Comparison of ENCODE assay signal across 8 mouse cellular contexts in genomic region chr4:45526846-45527561, GRCm38 (mm10). TPM values are rescaled to one million over a fixed set of nuclear protein-coding genes. Genes with fewer than 3 reads are reported as not detected.
DNase-seq lines count a peak whose midpoint lies in the region; ATAC-seq and TF ChIP-seq lines count a peak whose summit lies in the region.

No protein-coding gene starts in this region.

- peaks cover 28% of the 10 kb centered on the region for H3K36me3 ChIP-seq in megakaryocyte, embryonic 14.5 days (replicated peaks; ENCODE audit: low read length)
- H3K36me3 ChIP-seq in forebrain, postnatal 0 days (ENCODE audit: insufficient read depth) = no peaks in the 10 kb centered on the region
- peaks cover 31% of the 10 kb centered on the region for H3K36me3 ChIP-seq in liver, embryonic 13.5 days
- 0 out of 2 replicates have a peak, but pooled peaks cover 5% of the 10 kb centered on the region for H3K36me3 ChIP-seq in stomach, embryonic 16.5 days (ENCODE audit: control insufficient read depth, insufficient read depth, low read length)

- no peak for ATAC-seq in megakaryocyte, adult 5-6 weeks (ENCODE audit: poor library complexity, severe bottlenecking)
- ATAC-seq in forebrain, postnatal 0 days = no peak
- ATAC-seq in liver, embryonic 13.5 days (ENCODE audit: low read depth) = no peak
- no peak for ATAC-seq in stomach, embryonic 16.5 days (ENCODE audit: insufficient read depth, low FRiP score)

- peak overlapping the region; percentile 18; the same call in 1 of the 2 replicates for H3K9ac ChIP-seq in forebrain, postnatal 0 days
- peak overlapping the region; percentile 97 for H3K9ac ChIP-seq in liver, embryonic 13.5 days
- H3K9ac ChIP-seq in stomach, embryonic 16.5 days (ENCODE audit: low read length) = no peak overlapping the region

- 62% methylated on average over 2 of the region's 2 CpGs for WGBS in forebrain, postnatal 0 days
- 84% methylated on average over 2 of the region's 2 CpGs for whole genome bisulfite sequencing in liver, embryonic 13.5 days (ENCODE audit: insufficient replicate concordance)
- 76% methylated on average over 2 of the region's 2 CpGs for WGBS in stomach, embryonic 16.5 days

- DNase-seq in forebrain, postnatal 0 days = no peak
- no peak for DNase-seq in liver, embryonic 13.5 days
- DNase-seq in cerebellum, adult 11-12 months = no peak
- no peak for DNase-seq in testis, postnatal 10 days (ENCODE audit: low spot score)
- no peak for DNase-seq in yolk sac, embryonic 10.5 days (ENCODE audit: low spot score)

- H3K4me2 ChIP-seq in forebrain, postnatal 0 days (ENCODE audit: low read depth) = peak overlapping the region; percentile 90
- H3K4me2 ChIP-seq in liver, embryonic 13.5 days = peak overlapping the region; percentile 100
- peak overlapping the region; percentile 98 for H3K4me2 ChIP-seq in stomach, embryonic 16.5 days (ENCODE audit: low read depth, low read length)

- H3K9me3 ChIP-seq in megakaryocyte, embryonic 14.5 days = no peaks in the 10 kb centered on the region; the same call in 1 of the 2 replicates
- H3K9me3 ChIP-seq in forebrain, postnatal 0 days (ENCODE audit: low read length) = no peaks in the 10 kb centered on the region
- no peaks in the 10 kb centered on the region for H3K9me3 ChIP-seq in liver, embryonic 13.5 days (replicated peaks)
- no peaks in the 10 kb centered on the region for H3K9me3 ChIP-seq in stomach, embryonic 16.5 days (replicated peaks; ENCODE audit: control insufficient read depth, low read length)

- no peak for TF ChIP-seq CTCF in forebrain, postnatal 0 days (IDR thresholded peaks at IDR 0.05; ENCODE audit: low read depth)

- no peak overlapping the region for H3K27ac ChIP-seq in forebrain, postnatal 0 days (ENCODE audit: low read depth, low read length)
- H3K27ac ChIP-seq in liver, embryonic 13.5 days = peak overlapping the region; percentile 92
- H3K27ac ChIP-seq in stomach, embryonic 16.5 days (ENCODE audit: low read length) = no peak overlapping the region

- peaks cover 80% of the 10 kb centered on the region for H3K4me1 ChIP-seq in megakaryocyte, embryonic 14.5 days
- H3K4me1 ChIP-seq in forebrain, postnatal 0 days (ENCODE audit: insufficient read depth) = peaks cover 12% of the 10 kb centered on the region
- H3K4me1 ChIP-seq in liver, embryonic 13.5 days (replicated peaks) = peaks cover 92% of the 10 kb centered on the region
- peaks cover 24% of the 10 kb centered on the region for H3K4me1 ChIP-seq in stomach, embryonic 16.5 days (ENCODE audit: control insufficient read depth, insufficient read depth, low read length)

- peak overlapping the region; percentile 98 for H3K4me3 ChIP-seq in megakaryocyte, embryonic 14.5 days (replicated peaks)
- peak overlapping the region; percentile 84 for H3K4me3 ChIP-seq in forebrain, postnatal 0 days (ENCODE audit: low read depth, low read length)
- H3K4me3 ChIP-seq in liver, embryonic 13.5 days (replicated peaks) = peak overlapping the region; percentile 95
- H3K4me3 ChIP-seq in stomach, embryonic 16.5 days (replicated peaks; ENCODE audit: low read length) = peak overlapping the region; percentile 84; the same call in 1 of the 2 replicates

- H3K27me3 ChIP-seq in megakaryocyte, embryonic 14.5 days (replicated peaks) = peaks cover 11% of the 10 kb centered on the region
- H3K27me3 ChIP-seq in forebrain, postnatal 0 days (ENCODE audit: insufficient read depth, low read length) = no peaks in the 10 kb centered on the region
- peaks cover 5% of the 10 kb centered on the region for H3K27me3 ChIP-seq in liver, embryonic 13.5 days
- no peaks in the 10 kb centered on the region for H3K27me3 ChIP-seq in stomach, embryonic 16.5 days (ENCODE audit: control insufficient read depth, insufficient read depth, low read length)

RNA-seq across cellular contexts. Expression of gene Shb, which starts 5.3 kb away (rescaled TPM):
- 20.2 and 27.2 TPM in 2 replicates for polyA plus RNA-seq in megakaryocyte, embryonic 14.5 days (2012; ENCODE audit: insufficient read depth, low replicate concordance)
- 3.7 and 3.9 TPM in 2 replicates for total RNA-seq in megakaryocyte, adult 5-6 weeks (2015)
- total RNA-seq in megakaryocyte, adult 5-6 weeks (2017) = 1.8 and 3.3 TPM in 2 replicates
- 26.7 and 32.6 TPM in 2 replicates for total RNA-seq in forebrain, postnatal 0 days (2014; rRNA removed)
- 8.5 and 8.6 TPM in 2 replicates for polyA plus RNA-seq in forebrain, postnatal 0 days (2015; fragmentation: Nextera tagmentation; extraction: Ambion mirVana)
- polyA plus RNA-seq in liver, embryonic 13.5 days (2015; fragmentation: Nextera tagmentation; extraction: Ambion mirVana) = 2.3 and 3.0 TPM in 2 replicates
- polyA plus RNA-seq in stomach, embryonic 16.5 days (2015; fragmentation: Nextera tagmentation; extraction: Ambion mirVana) = 2.1 and 2.7 TPM in 2 replicates
